Mouse (Mus musculus): ENCODE results near the gene Zfp503.

DNA sequence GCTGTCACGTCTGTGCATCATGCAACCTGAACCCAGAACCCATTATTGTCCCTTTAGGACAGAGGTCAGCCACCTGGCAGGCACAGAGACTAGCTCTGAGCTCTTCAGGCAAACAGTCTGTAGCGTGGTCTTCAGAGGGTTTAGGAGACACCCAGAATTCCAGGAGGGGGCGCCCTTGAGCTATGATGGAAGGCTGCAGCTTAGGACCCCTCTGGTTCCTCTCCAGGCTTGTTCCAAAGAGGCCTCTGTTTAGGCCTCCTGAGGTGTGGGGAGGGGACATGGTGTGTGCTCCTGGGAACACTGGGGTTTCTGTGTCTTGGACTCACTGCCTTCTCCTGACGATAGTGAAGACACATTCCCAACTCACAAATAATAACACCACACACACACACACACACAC lies 20.4 kb downstream of the Zfp503 start:
- no peak for TF ChIP-seq GATA1 (IDR thresholded peaks at IDR 0.05; ENCODE audit: low read depth, low read length)
- peak; percentile 49 to 77 (median 76) for TF ChIP-seq CTCF (IDR thresholded peaks at IDR 0.05 in 2 of 3, conservative IDR thresholded peaks at IDR 0.05 in 1 of 3; ENCODE audit: control insufficient read depth in 1 of 3, insufficient read depth in 1 of 3, low read depth in 2 of 3, low read length in 3 of 3, poor library complexity in 1 of 3, severe bottlenecking in 1 of 3)
- TF ChIP-seq POLR2A (IDR thresholded peaks at IDR 0.05; ENCODE audit: control insufficient read depth in 1 of 2, insufficient read depth in 1 of 2, low read depth in 1 of 2, low read length in 2 of 2, poor library complexity in 1 of 2), result no peak
- no peak for TF ChIP-seq ELF1 (IDR thresholded peaks at IDR 0.05; ENCODE audit: low read depth, low read length)
- no peak for TF ChIP-seq EP300 (IDR thresholded peaks at IDR 0.05; ENCODE audit: low read depth in 1 of 2, low read length in 2 of 2)
- no peak for TF ChIP-seq UBTF (IDR thresholded peaks at IDR 0.05; ENCODE audit: borderline replicate concordance, insufficient read depth, low read depth, low read length)

Data from MEL (cell line).